Mouse (Mus musculus) subcutaneous adipose tissue, adult 2 months (tissue): Measurements from ENCODE around the gene Ppfibp1. TPM values are rescaled to one million over a fixed set of nuclear protein-coding genes. Genes with fewer than 3 reads are reported as not detected.

Experiments used
- polyA plus RNA-seq: library from polyadenylated mRNA; depleted of rRNA; stranded (reverse); fragments of >200 nt; gene quantifications from 2 replicates; pipeline ENCODE4 v1.2.3, GENCODE M21; 2012; ENCODE audit warnings: low replicate concordance; rRNA removed

The Ppfibp1 gene
- polyA plus RNA-seq = 34.1 and 37.2 TPM in 2 replicates

GRCm38 (mm10) chr6:146887958-146888659 is at the start of gene Ppfibp1:
Ppfibp1 (plus strand) TSS chr6:146888487.

GRCm38 (mm10) chr6:146850050-146850449 is 38.2 kb upstream of the Ppfibp1 start, which contains the start of gene Smco2:
Smco2 (plus strand) TSS chr6:146850104.

GRCm38 (mm10) chr6:146954258-146954657 is 66.0 kb downstream of the Ppfibp1 start, which contains the start of gene 1700034J05Rik:
1700034J05Rik (minus strand) TSS chr6:146954422.

GRCm38 (mm10) chr6:147032303-147032925 is 144.1 kb downstream of the Ppfibp1 start, which contains the start of gene Rep15:
Rep15 (plus strand) TSS chr6:147032584.

GRCm38 (mm10) chr6:147042291-147043290 is 154.3 kb downstream of the Ppfibp1 start, which contains the start of gene Mrps35:
Mrps35 (plus strand) TSS chr6:147042764.

Other genes starting within 250 kb of the Ppfibp1 start
- gene Med21, start 245.9 kb upstream of the Ppfibp1 start, polyA plus RNA-seq = 46.3 and 46.4 TPM in 2 replicates
- 12.8 and 27.1 TPM in 2 replicates for gene Tm7sf3, start 245.7 kb upstream of the Ppfibp1 start, polyA plus RNA-seq
- gene Stk38l, start 163.5 kb upstream of the Ppfibp1 start, polyA plus RNA-seq = 7.2 and 7.8 TPM in 2 replicates
- 12.1 and 20.6 TPM in 2 replicates for gene Arntl2, start 92.4 kb upstream of the Ppfibp1 start, polyA plus RNA-seq
- gene Smco2, start 38.4 kb upstream of the Ppfibp1 start, polyA plus RNA-seq = not detected in 2 replicates
- gene 1700034J05Rik, start 65.9 kb downstream of the Ppfibp1 start, polyA plus RNA-seq = not detected in 2 replicates
- 0.56 and 0.76 TPM in 2 replicates for gene Rep15, start 144.1 kb downstream of the Ppfibp1 start, polyA plus RNA-seq
- gene Mrps35, start 154.3 kb downstream of the Ppfibp1 start, polyA plus RNA-seq = 5.6 and 11.0 TPM in 2 replicates
- gene Mansc4, start 198.5 kb downstream of the Ppfibp1 start, polyA plus RNA-seq = 1.4 TPM in 1 of 2 replicates, not detected in the other
- 17.3 and 24.4 TPM in 2 replicates for gene Klhl42, start 202.9 kb downstream of the Ppfibp1 start, polyA plus RNA-seq